Mouse (Mus musculus) retina, postnatal 7 days (tissue): ENCODE data around the gene Mfn2.
A peak's percentile ranks its signal among the peaks of the same experiment; 100 is the strongest.

Experiments used
- DNase-seq: peaks from one replicate; pipeline ENCODE4 v3.0.0-alpha.2; 2012; ENCODE audit warnings: low read depth, low spot score

Mfn2 gene

DNA sequence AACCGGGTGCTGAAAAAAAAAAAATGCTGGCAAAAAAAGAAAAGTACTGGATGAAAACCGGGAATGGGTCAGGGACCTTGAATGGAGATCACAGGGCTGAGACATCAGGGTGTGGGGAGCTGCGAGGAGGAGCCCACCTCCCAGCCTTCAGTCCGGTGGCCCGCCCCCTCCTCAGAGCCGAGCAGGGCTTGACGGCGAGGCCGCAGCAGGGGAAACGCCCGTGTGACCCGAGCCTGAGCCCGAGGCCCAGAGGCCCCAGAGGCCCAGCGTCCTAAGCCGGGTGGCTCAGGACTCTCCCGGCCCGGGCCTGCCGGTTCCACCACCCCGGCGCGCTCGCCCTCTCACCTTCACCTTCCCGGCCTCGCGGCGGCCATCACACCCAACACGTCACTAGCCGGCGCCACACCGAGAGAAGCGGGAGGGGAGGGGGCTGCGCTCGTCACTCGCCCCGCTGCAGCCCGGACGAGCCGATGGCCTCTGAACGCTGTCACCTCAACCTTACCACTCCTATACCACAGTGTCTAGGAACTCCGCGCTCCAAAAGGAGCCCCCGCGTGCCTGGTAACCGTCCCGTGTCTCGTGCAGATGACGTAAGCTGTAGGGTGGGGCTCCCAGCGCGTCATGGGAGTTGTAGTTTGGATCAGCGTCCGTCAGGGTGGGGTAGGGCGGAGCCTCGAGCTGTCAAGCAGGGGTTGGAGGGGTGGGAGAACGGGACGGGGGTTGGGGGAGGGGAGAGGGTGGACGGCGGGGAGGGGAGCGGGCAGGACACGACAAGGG, at the start of gene Mfn2:
Gene Mfn2 (minus strand): TSS at position 392 of the 777 bp plus-strand sequence.
- DNase-seq, result peak; percentile 83

- peak; percentile 40 for DNase-seq
These were observed 49.1 kb upstream of the Mfn2 start for GRCm38 (mm10) chr4:147953590-147953989.

GRCm38 (mm10) chr4:147947511-147947910, 43.0 kb upstream of the Mfn2 start:
- DNase-seq, result no peak

- no peak for DNase-seq
These were observed 38.5 kb upstream of the Mfn2 start for GRCm38 (mm10) chr4:147943005-147943404.

GRCm38 (mm10) chr4:147941045-147942020, 36.8 kb upstream of the Mfn2 start:
- no peak for DNase-seq

GRCm38 (mm10) chr4:147940576-147941044, 36.1 kb upstream of the Mfn2 start, which contains the start of gene 2510039O18Rik:
Gene 2510039O18Rik, plus strand, starts transcription at chr4:147940895.
- peak; percentile 81 for DNase-seq

DNA sequence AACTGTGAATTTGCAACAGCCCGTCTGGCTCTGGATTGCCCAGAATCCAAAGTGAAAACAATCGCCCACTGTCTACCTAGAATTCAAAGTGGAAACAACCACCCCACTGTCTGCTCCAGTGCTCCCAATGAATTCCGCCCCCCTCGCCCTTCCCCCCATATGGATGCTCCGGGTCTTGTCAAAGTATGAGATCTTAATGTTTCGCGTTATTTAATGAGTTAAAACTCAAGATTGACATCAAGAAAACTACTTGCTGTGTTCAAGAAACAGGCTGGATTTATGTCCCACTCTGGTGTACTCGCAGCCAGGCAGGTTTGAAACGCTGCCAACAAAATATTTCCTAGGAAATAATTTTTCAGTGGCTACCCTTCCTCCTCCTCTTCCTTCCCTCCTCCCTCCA, 35.6 kb upstream of the Mfn2 start:
- no peak for DNase-seq

DNA sequence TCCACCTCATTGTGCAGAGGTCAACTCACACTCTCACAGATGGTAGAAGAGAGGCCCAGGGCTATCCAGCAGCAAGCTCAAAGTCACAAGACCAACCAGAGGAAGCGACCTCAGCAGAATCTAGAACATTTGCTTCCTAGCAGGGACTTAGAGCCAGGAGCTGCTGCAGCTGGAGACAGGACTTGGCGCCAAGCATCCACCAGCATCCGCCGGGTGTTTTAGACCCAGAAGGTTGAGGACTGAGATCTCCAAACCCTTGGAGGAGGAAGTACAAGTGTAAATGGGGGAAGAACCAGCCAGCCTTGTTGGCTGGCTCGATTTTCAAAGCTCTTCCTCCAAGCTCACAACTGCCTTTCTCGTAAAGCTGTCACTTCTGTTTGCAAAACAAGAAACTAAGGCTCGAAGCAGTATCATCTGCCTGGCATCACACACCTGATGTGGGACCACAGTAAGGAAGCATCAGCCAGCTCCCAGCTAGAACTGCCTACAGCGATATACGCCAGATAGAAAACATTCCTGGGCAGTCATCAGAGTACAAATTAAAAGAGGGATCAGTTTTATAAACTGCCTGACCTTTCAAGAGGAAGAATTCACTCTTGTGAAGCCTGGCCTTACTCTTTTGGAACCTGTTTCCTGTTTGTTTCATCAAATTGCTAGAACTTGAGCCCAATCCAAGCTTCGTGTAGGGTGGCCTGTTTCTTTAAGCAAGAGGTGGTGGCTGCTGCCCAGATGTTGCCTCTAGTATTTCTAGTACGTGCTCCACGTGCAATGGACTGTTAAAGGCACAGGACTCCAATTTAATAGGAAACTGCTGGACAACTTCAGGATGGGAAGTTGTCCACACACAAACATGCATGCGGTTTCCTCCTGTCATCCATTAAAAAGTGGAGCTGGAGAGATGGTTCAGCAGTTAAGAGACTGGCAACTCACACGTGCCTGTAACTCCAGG, 33.9 kb upstream of the Mfn2 start:
- no peak for DNase-seq

- DNase-seq, result no peak
These were observed 33.0 kb upstream of the Mfn2 start for GRCm38 (mm10) chr4:147937486-147937885.

GRCm38 (mm10) chr4:147937021-147937420, 32.5 kb upstream of the Mfn2 start:
- DNase-seq, result no peak

DNA sequence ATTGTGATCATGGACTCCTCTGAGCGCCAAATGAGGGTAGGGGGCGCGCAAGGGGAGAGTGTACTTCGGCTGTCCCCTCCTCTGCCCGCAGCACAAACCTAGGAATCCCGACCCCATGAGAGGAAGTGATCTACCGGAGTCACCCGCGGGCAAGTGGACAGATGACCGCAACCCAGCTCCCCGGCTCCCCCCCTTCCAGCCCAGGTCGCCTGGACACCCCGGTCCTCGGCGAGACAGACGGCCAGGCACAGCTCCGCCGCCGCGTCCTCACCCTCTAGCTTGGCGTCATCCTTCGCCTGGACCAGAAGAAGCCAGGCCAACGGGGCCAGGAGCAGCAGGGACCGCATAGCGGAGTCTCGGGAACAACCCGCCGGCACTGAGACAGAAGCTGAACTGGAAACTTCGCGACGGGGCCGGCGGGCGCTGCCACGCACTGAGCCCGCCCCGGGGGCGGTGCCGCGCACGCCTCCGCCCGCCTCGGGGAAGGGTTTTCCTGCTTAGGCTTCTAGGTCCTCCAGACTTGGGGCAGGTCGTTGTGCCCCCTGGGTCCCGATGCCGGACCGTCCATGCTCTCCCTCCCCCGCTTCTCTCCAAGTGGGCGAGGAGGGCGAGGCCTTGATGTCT, 31.9 kb upstream of the Mfn2 start, which contains the start of gene Plod1:
Gene Plod1 (minus strand): TSS at position 437 of the 624 bp plus-strand sequence.
- DNase-seq, result no peak

DNA sequence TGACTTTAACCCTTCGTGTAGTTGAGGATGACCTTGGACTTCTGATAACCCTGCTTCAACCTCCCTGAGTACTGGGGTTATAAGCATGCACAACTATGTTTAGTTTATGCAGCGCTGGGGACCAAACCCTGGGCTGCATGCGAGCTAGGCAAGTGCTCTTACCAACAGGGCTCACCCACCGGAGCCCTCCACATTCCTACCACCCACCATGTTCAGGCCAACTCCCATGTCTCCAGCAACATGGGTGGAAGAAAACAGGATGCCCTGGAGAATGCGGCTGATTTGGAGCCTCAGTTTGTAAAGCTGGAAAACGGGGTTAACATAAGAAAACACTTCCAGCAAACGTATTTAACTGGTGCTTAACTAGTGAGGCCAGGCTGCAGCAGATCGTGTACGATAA, 31.4 kb upstream of the Mfn2 start:
- no peak for DNase-seq

DNA sequence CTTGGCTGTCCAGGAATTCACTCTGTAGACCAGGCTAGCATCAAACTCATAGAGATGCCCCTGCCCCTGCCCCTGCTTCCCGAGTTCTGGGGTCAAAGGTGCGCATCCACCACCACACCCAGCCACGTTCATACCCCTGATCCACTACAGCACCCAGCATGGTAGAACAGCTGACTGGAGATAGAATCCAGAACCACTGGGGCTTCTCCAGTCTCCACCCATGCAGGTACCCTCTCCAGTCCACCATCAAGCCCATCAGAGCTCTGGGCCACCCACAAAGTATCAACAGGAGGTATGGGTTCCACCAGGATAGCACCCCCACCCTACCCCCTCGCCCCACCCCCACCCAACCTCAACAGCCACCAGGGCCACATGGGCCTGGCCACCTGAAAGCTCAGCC, 30.1 kb upstream of the Mfn2 start:
- DNase-seq, result no peak

GRCm38 (mm10) chr4:147934134-147934533, 29.6 kb upstream of the Mfn2 start:
- DNase-seq, result no peak

DNA sequence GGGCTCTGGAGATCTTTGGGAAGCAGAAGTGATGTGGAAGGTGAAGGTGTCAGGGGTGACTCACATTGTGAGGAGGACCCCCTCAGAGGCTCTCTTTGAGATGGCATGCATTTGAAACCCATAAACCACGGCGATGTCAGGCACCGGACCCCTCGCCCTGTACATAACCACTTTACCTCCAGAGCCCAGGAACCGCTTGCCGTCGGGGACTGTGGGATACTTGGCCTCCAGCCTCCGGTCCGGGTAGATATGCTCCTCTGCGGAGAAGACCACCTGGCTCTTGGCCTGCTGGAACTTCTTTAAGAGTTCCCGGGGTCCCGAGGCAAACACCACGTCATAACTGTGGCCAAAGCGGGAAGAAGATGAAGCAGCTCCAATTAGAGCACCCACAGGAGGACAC, 26.4 kb upstream of the Mfn2 start:
- no peak for DNase-seq

DNA sequence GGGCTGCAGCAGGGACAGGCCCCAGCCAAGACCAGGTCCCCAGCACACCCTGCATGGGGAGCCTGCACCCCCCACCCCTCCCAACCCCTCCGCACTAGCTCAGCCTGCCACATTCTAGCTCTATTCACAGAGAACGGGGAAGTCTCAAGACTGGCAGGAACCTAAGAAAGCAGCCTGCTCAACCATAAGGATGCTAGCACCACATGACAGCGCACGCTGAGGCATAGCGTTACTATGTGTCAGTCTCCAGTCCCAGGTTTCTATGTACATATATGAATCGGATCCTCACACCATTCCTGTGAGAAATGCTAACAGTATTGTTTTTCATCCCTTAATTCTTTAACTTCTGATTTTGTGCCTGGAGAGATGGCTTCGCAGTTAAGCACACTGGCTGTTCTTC, 24.0 kb upstream of the Mfn2 start:
- no peak for DNase-seq

GRCm38 (mm10) chr4:147928136-147928535, 23.6 kb upstream of the Mfn2 start:
- no peak for DNase-seq

GRCm38 (mm10) chr4:147927705-147928104, 23.2 kb upstream of the Mfn2 start:
- DNase-seq, result no peak

GRCm38 (mm10) chr4:147922341-147922740, 17.8 kb upstream of the Mfn2 start:
- DNase-seq, result no peak

DNA sequence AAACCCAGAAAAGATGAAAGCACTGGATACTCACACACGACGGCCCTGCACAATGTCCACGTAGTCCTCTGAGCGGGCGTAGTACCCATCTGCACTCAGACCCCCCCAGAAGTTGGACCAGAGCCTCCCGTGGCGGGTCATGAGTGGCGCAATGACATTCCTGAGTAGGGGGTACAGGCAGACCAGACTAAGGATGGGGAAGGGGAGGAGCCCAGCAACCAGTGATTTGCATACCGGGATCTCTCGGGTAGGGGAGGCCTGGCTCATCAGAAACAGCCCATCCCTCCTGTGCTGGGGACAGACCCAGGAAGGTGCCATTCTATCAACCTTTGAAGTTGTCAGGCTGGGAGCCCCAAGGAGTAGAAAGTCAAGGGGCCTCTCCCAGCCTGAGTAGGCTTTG, 16.5 kb upstream of the Mfn2 start:
- no peak for DNase-seq
